Mouse (Mus musculus) liver, postnatal 0 days (tissue): ENCODE data around the gene Tmprss7. TPM values are rescaled to one million over a fixed set of nuclear protein-coding genes. Genes with fewer than 3 reads are reported as not detected.

ENCODE experiments used
- ATAC-seq: fragments of 200-750 bp; cut with Nextera tagmentation; 2 replicates; pipeline ENCODE4 v1.8.0; 2017; ENCODE audit warnings: mild to moderate bottlenecking, moderate library complexity
- DNase-seq: peaks from one replicate; pipeline ENCODE4 v3.0.0-alpha.2; 2016
- H3K27ac ChIP-seq: fragments of 300-500 bp; sonication (generic); 2 replicates; pipeline ENCODE4 v1.5.1; 2014; ENCODE audit warnings: antibody characterized with exemption, moderate library complexity, mild to moderate bottlenecking, low read depth
- H3K27me3 ChIP-seq: fragments of 300-500 bp; sonication (generic); 2 replicates; pipeline ENCODE4 v1.6.1; 2014; ENCODE audit warnings: low read length, control low read depth, mixed read lengths; ENCODE audit not compliant: insufficient read depth
- H3K36me3 ChIP-seq: fragments of 300-500 bp; sonication (generic); replicated peaks from 2 replicates; pipeline ENCODE4 v1.6.1; 2014; ENCODE audit warnings: mild to moderate bottlenecking, control low read depth, low read length, moderate library complexity, mixed read lengths; ENCODE audit not compliant: insufficient read depth
- H3K4me1 ChIP-seq: fragments of 300-500 bp; sonication (generic); 2 replicates; pipeline ENCODE4 v1.6.1; 2014; ENCODE audit warnings: antibody characterized with exemption, mild to moderate bottlenecking, control low read depth; ENCODE audit not compliant: insufficient read depth
- H3K4me2 ChIP-seq: fragments of 300-500 bp; sonication (generic); 2 replicates; pipeline ENCODE4 v1.6.1; 2014; ENCODE audit warnings: low read depth, mild to moderate bottlenecking, low read length, moderate library complexity, mixed read lengths
- H3K4me3 ChIP-seq: fragments of 300-500 bp; sonication (generic); 2 replicates; pipeline ENCODE4 v1.5.1; 2014; ENCODE audit warnings: low read depth, low read length
- H3K9ac ChIP-seq: fragments of 300-500 bp; sonication (generic); replicated peaks from 2 replicates; pipeline ENCODE4 v1.6.1; 2014; ENCODE audit warnings: mild to moderate bottlenecking, moderate library complexity
- H3K9me3 ChIP-seq: fragments of 300-500 bp; sonication (generic); 2 replicates; pipeline ENCODE4 v1.6.1; 2016; ENCODE audit warnings: mild to moderate bottlenecking, control low read depth, low read length, mixed read lengths
- CTCF ChIP-seq: sonication (generic); IDR thresholded peaks from 2 replicates; pipeline ENCODE4 v1.5.1; 2016; ENCODE audit warnings: antibody characterized with exemption, low read depth
- EP300 ChIP-seq: IDR thresholded peaks from 2 replicates; pipeline ENCODE4 v1.6.1; 2016; ENCODE audit warnings: antibody characterized with exemption, low read depth, mild to moderate bottlenecking
- WGBS: fragments of 180-500 bp; shearing (Covaris S2); extraction: QIAGEN DNeasy Blood & Tissue Kit; methylation state at CpG from one replicate; pipeline ENCODE4 v1.1.7; 2014; ENCODE audit not compliant: insufficient replicate concordance; 5-methylcytosine and 5-hydroxymethylcytosine counted together
- polyA plus RNA-seq: library from polyadenylated mRNA; unstranded; fragments of >200 nt; fragmentation: Nextera tagmentation; extraction: Ambion mirVana; gene quantifications from 2 replicates; pipeline ENCODE4 v1.2.1, GENCODE M21; 2015

The Tmprss7 gene
- polyA plus RNA-seq, 1 experiment from 2014 or later: 0.14 TPM

GRCm38 (mm10) chr16:45641301-45641700 lies 52.2 kb downstream of the Tmprss7 start:
- peak overlapping the region; percentile 42; the same call in 1 of the 2 replicates for H3K27ac ChIP-seq
- no peaks in the 10 kb centered on the region for H3K27me3 ChIP-seq
- H3K9me3 ChIP-seq: no peaks in the 10 kb centered on the region
- H3K9ac ChIP-seq: no peak overlapping the region
- peak; percentile 56; the same call in 1 of the 2 replicates for TF ChIP-seq EP300
- TF ChIP-seq CTCF: no peak
- H3K4me1 ChIP-seq: peaks cover 9% of the 10 kb centered on the region
- H3K4me3 ChIP-seq: no peak overlapping the region
- WGBS: 47% methylated on average over 3 of the region's 3 CpGs
- DNase-seq (peak; percentile 60), ATAC-seq (peak; percentile 86)
- no peak overlapping the region for H3K4me2 ChIP-seq
- H3K36me3 ChIP-seq: no peaks in the 10 kb centered on the region

DNA sequence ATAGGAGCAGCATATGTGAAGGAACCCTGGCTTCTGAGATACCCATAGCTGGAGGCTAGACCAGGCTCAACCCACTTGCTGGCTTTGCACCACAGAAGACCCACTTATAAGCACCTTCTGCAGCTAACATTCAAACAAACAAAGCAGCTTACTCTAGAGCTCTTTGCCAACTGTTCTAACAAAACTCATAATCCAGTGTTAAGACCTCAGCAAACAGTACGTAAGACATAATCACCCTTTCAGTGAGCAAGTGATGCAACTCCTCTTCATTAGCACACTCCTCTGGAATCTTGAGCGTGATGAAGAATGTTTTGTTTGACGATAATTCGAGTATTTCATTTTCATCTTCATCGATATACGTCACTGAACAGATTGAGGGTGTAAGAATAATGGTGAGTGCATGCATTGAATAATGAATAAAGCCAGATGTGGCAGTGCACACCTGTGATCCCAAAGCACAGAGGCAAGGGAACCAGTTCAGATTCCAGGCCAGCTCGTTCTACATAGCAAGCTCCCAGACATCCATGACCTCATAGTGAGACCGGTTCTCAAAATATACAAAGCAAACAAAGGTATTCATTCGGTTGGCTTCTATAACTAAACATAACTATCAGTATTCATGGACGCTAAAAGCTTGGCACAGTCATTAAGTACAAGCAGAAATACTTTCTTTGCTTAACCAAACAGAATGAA lies 53.2 kb downstream of the Tmprss7 start:
- H3K4me3 ChIP-seq: no peak overlapping the region
- H3K9me3 ChIP-seq: no peaks in the 10 kb centered on the region
- WGBS: 74% methylated on average over 10 of the region's 10 CpGs
- DNase-seq (no peak), ATAC-seq (no peak)
- H3K4me1 ChIP-seq: peaks cover 9% of the 10 kb centered on the region
- H3K36me3 ChIP-seq: no peaks in the 10 kb centered on the region
- H3K9ac ChIP-seq: no peak overlapping the region
- TF ChIP-seq EP300 (no peak), CTCF (no peak)
- no peak overlapping the region for H3K27ac ChIP-seq
- H3K4me2 ChIP-seq: no peak overlapping the region
- no peaks in the 10 kb centered on the region for H3K27me3 ChIP-seq

DNA sequence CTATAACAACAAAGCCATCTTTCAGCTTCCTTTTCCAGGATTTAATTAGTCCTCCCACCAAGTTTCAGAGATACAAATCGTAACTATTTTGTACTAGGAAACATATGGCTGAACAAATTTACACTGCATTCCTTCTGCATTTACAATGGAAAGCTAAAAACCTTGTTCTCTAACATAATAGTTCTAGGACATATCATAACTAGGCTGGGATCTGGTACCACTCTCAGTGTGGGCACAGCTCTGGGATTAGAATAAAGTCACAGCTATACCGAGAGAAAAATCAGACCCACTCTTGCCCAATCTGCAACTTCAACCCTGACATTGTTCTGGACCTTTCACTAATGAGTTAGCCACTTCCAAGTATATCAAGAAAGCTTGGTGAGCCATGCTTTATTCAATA lies 57.6 kb downstream of the Tmprss7 start:
- DNase-seq: no peak
- H3K4me2 ChIP-seq: no peak overlapping the region
- no peaks in the 10 kb centered on the region for H3K27me3 ChIP-seq
- no peaks in the 10 kb centered on the region for H3K36me3 ChIP-seq
- no peak for ATAC-seq
- no peak overlapping the region for H3K4me3 ChIP-seq
- no peak overlapping the region for H3K27ac ChIP-seq
- WGBS: 76% methylated on average over 2 of the region's 2 CpGs
- H3K9me3 ChIP-seq: no peaks in the 10 kb centered on the region
- TF ChIP-seq EP300 (no peak), CTCF (no peak)
- no peak overlapping the region for H3K9ac ChIP-seq
- no peaks in the 10 kb centered on the region for H3K4me1 ChIP-seq

DNA sequence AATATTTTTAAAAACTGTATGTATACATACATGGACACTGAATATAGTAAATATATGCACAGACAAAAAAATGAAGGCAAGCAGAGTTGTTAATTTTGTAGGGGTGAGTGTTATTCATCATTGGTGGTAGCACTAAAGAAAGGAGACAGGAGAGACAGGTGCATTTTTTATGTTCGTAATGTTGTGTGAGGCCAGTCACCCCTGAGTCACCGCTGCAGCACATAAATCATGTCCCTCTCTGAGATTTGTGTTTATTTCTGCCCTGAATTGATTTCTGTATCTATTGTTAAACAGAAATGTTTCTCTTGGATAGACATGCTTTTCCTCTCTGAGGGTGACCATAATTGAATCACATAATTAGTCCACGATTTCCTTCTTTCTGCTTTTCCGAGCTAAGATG lies 61.0 kb downstream of the Tmprss7 start:
- 82% methylated on average over 4 of the region's 4 CpGs for WGBS
- no peaks in the 10 kb centered on the region for H3K4me1 ChIP-seq
- H3K36me3 ChIP-seq: no peaks in the 10 kb centered on the region
- TF ChIP-seq EP300: no peak
- no peak for TF ChIP-seq CTCF
- no peaks in the 10 kb centered on the region for H3K27me3 ChIP-seq
- DNase-seq (no peak), ATAC-seq (no peak)
- H3K4me2 ChIP-seq: no peak overlapping the region
- H3K9me3 ChIP-seq: no peaks in the 10 kb centered on the region
- H3K9ac ChIP-seq: no peak overlapping the region
- no peak overlapping the region for H3K4me3 ChIP-seq
- no peak overlapping the region for H3K27ac ChIP-seq

DNA sequence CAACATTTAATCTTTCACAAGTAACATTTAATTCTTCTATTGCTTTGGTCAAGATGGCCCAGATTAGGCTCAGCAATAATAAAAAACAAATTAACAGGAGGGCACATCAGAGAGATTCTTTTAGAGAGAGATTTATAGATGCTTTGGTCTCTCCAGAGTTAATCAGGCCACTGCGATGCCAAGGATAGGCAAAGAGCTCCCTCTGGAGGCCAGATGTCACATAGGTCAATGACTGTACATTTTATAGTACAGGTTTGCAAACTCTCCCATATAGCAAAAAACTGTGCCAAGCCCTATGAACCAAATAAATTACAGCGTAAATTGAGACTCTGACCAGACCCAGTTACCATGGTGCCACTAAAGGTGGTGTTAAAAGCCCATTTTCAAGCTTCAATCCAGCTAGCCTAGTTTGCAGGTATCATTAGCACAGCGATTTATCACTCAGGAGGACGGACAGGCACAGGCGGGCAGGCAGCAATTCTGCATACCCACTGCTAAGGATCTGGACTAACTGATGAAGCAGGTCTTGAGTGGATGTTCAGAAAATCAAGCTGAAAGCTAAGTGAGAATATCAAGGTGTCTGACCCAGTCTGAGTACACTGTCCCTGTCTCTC lies 63.0 kb downstream of the Tmprss7 start:
- Histone ChIP-seq H3K4me1 (no peaks in the 10 kb centered on the region), H3K27me3 (no peaks in the 10 kb centered on the region), H3K27ac (no peak overlapping the region), H3K4me3 (no peak overlapping the region), H3K4me2 (no peak overlapping the region), H3K36me3 (no peaks in the 10 kb centered on the region), H3K9me3 (no peaks in the 10 kb centered on the region), H3K9ac (no peak overlapping the region)
- ATAC-seq (peak; percentile 56; the same call in 1 of the 2 replicates), DNase-seq (peak; percentile 61)
- WGBS: 49% methylated on average over 5 of the region's 5 CpGs
- peak; percentile 81 for TF ChIP-seq CTCF
- TF ChIP-seq EP300: no peak

DNA sequence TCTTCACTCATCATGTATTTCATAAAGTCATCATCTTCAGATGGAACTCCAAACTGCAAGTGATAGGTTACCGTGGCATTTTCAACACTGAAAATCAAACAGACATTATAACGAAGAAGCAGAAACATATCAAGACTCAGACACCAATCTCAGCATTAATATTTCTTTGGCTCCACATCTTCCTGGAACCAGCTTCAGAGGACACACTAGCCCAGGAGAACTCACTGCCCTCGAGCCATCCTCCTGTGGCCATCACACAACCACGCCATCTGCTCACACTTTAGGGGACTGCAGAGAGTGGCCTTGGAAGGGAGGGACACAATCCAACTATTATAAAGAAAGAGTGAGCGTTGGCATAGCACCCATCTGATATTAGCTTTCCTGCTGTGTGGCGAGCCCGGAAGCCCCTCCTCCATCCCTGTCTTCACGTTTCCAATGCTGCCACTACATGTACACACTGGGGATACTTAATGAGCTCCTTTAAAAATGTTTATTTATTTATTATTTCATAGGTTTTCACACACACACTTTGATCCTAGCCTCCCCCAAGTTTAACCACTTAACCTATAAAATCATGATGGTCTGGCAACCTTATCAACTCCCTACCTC lies 63.9 kb downstream of the Tmprss7 start:
- H3K4me3 ChIP-seq: no peak overlapping the region
- no peak overlapping the region for H3K4me2 ChIP-seq
- H3K36me3 ChIP-seq: no peaks in the 10 kb centered on the region
- DNase-seq (no peak), ATAC-seq (no peak)
- 67% methylated on average over 8 of the region's 8 CpGs for WGBS
- TF ChIP-seq EP300: no peak
- no peak; the same call in 1 of the 2 replicates for TF ChIP-seq CTCF
- no peak overlapping the region for H3K27ac ChIP-seq
- no peak overlapping the region for H3K9ac ChIP-seq
- no peaks in the 10 kb centered on the region for H3K4me1 ChIP-seq
- no peaks in the 10 kb centered on the region for H3K27me3 ChIP-seq
- no peaks in the 10 kb centered on the region for H3K9me3 ChIP-seq
